Mouse (Mus musculus): Measurements from ENCODE around the gene Agrp. TPM values are rescaled to one million over a fixed set of nuclear protein-coding genes. Genes with fewer than 3 reads are reported as not detected.

Agrp gene
- polyA plus RNA-seq, 1 experiment, result not detected

DNA sequence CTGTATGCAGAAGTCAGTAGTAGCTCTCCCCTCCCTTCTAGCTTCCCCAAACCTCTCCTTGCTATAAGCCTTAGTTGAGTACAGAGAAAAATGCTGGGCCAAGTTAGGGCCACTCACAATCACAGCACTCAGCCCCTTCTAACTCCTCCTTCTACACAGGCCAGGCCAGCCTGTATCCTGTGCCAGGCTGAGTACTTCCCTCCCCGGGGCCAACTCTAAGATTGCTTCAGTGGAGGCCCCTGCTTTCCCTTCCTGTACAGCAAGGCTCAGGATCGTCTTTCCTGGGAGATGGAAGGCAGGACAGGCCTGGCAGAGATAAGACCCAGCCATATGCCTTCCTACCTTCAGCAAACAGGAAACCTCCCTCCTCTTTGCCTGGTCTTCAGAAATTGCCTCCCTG, 103.8 kb downstream of the Agrp start:
- no peaks in the 10 kb centered on the region for H3K9me3 ChIP-seq (replicated peaks; ENCODE audit: control insufficient read depth, insufficient read depth, low read length, poor library complexity, severe bottlenecking)

DNA sequence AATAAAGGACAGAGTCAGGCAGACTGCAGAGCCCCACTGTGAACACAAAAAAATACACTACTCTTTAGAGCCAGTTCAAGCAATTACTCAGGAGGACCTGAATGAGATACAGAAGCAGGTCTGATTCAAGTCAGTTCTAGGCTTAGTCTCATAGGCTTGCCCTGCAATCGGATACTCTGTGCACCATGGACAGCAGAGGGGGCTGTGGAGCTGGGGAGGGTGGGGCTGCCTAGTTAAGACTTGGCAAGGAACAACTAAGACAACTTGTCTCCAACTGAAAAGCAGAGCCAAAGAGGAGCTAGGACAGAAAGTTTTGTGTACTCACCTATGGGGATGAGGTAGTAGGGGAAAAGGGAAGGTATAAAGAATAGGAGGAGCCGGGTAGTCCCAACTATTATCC, 105.4 kb downstream of the Agrp start:
- no peak for TF ChIP-seq POLR2A (IDR thresholded peaks at IDR 0.05; ENCODE audit: insufficient read depth, low read length)
- TF ChIP-seq CTCF (IDR thresholded peaks at IDR 0.05; ENCODE audit: low read depth, low read length), result peak; percentile 78
- H3K4me3 ChIP-seq (ENCODE audit: low read depth, low read length), result no peak overlapping the region
- H3K9me3 ChIP-seq (replicated peaks; ENCODE audit: control insufficient read depth, insufficient read depth, low read length, poor library complexity, severe bottlenecking), result no peaks in the 10 kb centered on the region
- H3K27ac ChIP-seq (ENCODE audit: insufficient read depth, low read length), result no peak overlapping the region
- no peaks in the 10 kb centered on the region for H3K4me1 ChIP-seq (ENCODE audit: control insufficient read depth, insufficient read depth, low read length)
- H3K9ac ChIP-seq (ENCODE audit: low read depth, poor library complexity, severe bottlenecking), result no peak overlapping the region
- no peaks in the 10 kb centered on the region for H3K36me3 ChIP-seq (ENCODE audit: control insufficient read depth, insufficient read depth, low read length, poor library complexity, severe bottlenecking)
- no peaks in the 10 kb centered on the region for H3K27me3 ChIP-seq (ENCODE audit: control insufficient read depth, insufficient read depth, low read length, poor library complexity, severe bottlenecking)

More for the DNA sequence above, 103.8 kb downstream of the Agrp start:
- H3K36me3 ChIP-seq (ENCODE audit: control insufficient read depth, insufficient read depth, low read length, poor library complexity, severe bottlenecking), result peaks cover 7% of the 10 kb centered on the region
- no peaks in the 10 kb centered on the region for H3K27me3 ChIP-seq (ENCODE audit: control insufficient read depth, insufficient read depth, low read length, poor library complexity, severe bottlenecking)
- H3K4me3 ChIP-seq (ENCODE audit: low read depth, low read length), result no peak overlapping the region
- H3K4me1 ChIP-seq (ENCODE audit: control insufficient read depth, insufficient read depth, low read length), result no peaks in the 10 kb centered on the region
- H3K27ac ChIP-seq (ENCODE audit: insufficient read depth, low read length), result no peak overlapping the region
- H3K9ac ChIP-seq (ENCODE audit: low read depth, poor library complexity, severe bottlenecking), result no peak overlapping the region
- no peak for TF ChIP-seq CTCF (IDR thresholded peaks at IDR 0.05; ENCODE audit: low read depth, low read length)
- TF ChIP-seq POLR2A (IDR thresholded peaks at IDR 0.05; ENCODE audit: insufficient read depth, low read length), result no peak
- TF ChIP-seq EP300 (IDR thresholded peaks at IDR 0.05; ENCODE audit: insufficient read depth, low read depth, low read length), result no peak

DNA sequence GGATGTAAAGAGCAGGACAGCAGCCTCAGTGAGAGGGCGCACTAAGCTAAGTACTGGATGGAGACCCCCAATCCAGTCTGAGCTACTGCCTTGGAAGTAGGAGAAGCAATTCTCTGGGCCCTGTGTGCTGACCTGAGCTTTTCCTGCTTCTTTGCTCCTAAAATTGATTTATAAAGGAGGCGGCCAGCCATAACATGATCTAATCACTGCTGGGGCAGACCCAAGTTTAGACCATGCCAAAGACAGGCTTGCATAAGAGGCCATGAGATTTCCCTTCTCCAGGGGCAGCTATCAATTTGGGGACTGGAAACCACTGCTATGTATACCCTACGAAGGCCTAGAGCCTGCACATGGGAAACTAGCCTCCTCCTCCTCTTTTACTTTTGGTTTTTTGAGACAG, 107.9 kb downstream of the Agrp start:
- no peak overlapping the region for H3K4me3 ChIP-seq (ENCODE audit: low read depth, low read length)
- H3K9me3 ChIP-seq (replicated peaks; ENCODE audit: control insufficient read depth, insufficient read depth, low read length, poor library complexity, severe bottlenecking), result no peaks in the 10 kb centered on the region
- H3K27ac ChIP-seq (ENCODE audit: insufficient read depth, low read length), result no peak overlapping the region
- no peaks in the 10 kb centered on the region for H3K36me3 ChIP-seq (ENCODE audit: control insufficient read depth, insufficient read depth, low read length, poor library complexity, severe bottlenecking)
- no peak overlapping the region for H3K9ac ChIP-seq (ENCODE audit: low read depth, poor library complexity, severe bottlenecking)
- H3K4me1 ChIP-seq (ENCODE audit: control insufficient read depth, insufficient read depth, low read length), result no peaks in the 10 kb centered on the region
- H3K27me3 ChIP-seq (ENCODE audit: control insufficient read depth, insufficient read depth, low read length, poor library complexity, severe bottlenecking), result no peaks in the 10 kb centered on the region
- TF ChIP-seq EP300 (IDR thresholded peaks at IDR 0.05; ENCODE audit: insufficient read depth, low read depth, low read length) (no peak), CTCF (IDR thresholded peaks at IDR 0.05; ENCODE audit: low read depth, low read length) (no peak), POLR2A (IDR thresholded peaks at IDR 0.05; ENCODE audit: insufficient read depth, low read length) (no peak)

- Histone ChIP-seq H3K36me3 (ENCODE audit: control insufficient read depth, insufficient read depth, low read length, poor library complexity, severe bottlenecking) (no peaks in the 10 kb centered on the region), H3K9ac (ENCODE audit: low read depth, poor library complexity, severe bottlenecking) (no peak overlapping the region), H3K27me3 (ENCODE audit: control insufficient read depth, insufficient read depth, low read length, poor library complexity, severe bottlenecking) (no peaks in the 10 kb centered on the region), H3K9me3 (replicated peaks; ENCODE audit: control insufficient read depth, insufficient read depth, low read length, poor library complexity, severe bottlenecking) (no peaks in the 10 kb centered on the region), H3K27ac (ENCODE audit: insufficient read depth, low read length) (no peak overlapping the region), H3K4me3 (ENCODE audit: low read depth, low read length) (no peak overlapping the region), H3K4me1 (ENCODE audit: control insufficient read depth, insufficient read depth, low read length) (no peaks in the 10 kb centered on the region)
- TF ChIP-seq EP300 (IDR thresholded peaks at IDR 0.05; ENCODE audit: insufficient read depth, low read depth, low read length) (no peak), CTCF (IDR thresholded peaks at IDR 0.05; ENCODE audit: low read depth, low read length) (no peak), POLR2A (IDR thresholded peaks at IDR 0.05; ENCODE audit: insufficient read depth, low read length) (no peak)
These were observed 109.0 kb downstream of the Agrp start for GRCm38 (mm10) chr8:105528206-105528605.

DNA sequence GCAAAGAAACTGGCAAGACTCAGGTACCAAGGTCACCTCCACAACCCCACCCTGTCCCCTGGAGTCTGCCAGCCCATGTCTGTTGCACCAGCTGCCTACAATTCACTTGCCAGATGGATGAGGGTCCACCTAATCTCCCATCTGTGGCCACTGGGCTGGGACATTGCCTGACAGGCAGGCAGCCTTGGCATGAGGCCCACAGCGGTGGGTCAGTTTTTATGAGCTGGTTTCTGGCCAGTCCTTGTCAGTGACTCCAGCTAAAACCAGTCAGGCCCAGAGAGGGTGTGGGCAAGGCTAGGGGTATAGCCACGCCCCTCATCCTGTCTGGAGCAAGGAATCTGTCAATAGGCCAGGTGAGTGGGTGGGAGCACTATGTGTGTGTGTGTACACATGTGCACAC, 110.1 kb downstream of the Agrp start:
- H3K36me3 ChIP-seq (ENCODE audit: control insufficient read depth, insufficient read depth, low read length, poor library complexity, severe bottlenecking), result no peaks in the 10 kb centered on the region
- TF ChIP-seq CTCF (IDR thresholded peaks at IDR 0.05; ENCODE audit: low read depth, low read length) (no peak), POLR2A (IDR thresholded peaks at IDR 0.05; ENCODE audit: insufficient read depth, low read length) (no peak), EP300 (IDR thresholded peaks at IDR 0.05; ENCODE audit: insufficient read depth, low read depth, low read length) (no peak)

DNA sequence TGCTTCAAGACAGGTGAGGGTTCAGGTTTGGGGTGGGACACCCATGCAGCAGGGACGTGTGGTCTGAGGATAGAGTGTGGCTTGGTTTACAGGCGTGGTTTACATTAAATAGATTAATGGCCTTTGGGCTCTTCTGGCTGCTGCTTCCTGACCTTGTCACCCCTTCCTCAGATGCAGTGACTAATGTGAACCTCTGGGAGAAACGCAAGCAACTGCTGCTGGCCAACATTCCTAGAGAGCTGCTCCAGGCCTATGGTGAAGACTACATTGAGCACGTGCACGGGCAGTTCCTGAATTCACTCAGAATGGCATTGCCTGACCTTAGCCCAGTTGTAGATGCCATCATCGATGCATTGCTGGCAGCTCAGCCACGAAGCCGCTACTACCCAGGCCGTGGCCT, 114.3 kb downstream of the Agrp start:
- H3K27me3 ChIP-seq (ENCODE audit: control insufficient read depth, insufficient read depth, low read length, poor library complexity, severe bottlenecking), result no peaks in the 10 kb centered on the region; the same call in 1 of the 2 replicates
- H3K9ac ChIP-seq (ENCODE audit: low read depth, poor library complexity, severe bottlenecking), result no peak overlapping the region
- H3K9me3 ChIP-seq (replicated peaks; ENCODE audit: control insufficient read depth, insufficient read depth, low read length, poor library complexity, severe bottlenecking), result no peaks in the 10 kb centered on the region
- no peak overlapping the region for H3K27ac ChIP-seq (ENCODE audit: insufficient read depth, low read length)
- H3K36me3 ChIP-seq (ENCODE audit: control insufficient read depth, insufficient read depth, low read length, poor library complexity, severe bottlenecking), result no peaks in the 10 kb centered on the region
- no peak overlapping the region for H3K4me3 ChIP-seq (ENCODE audit: low read depth, low read length)
- H3K4me1 ChIP-seq (ENCODE audit: control insufficient read depth, insufficient read depth, low read length), result no peaks in the 10 kb centered on the region
- TF ChIP-seq POLR2A (IDR thresholded peaks at IDR 0.05; ENCODE audit: insufficient read depth, low read length) (no peak), CTCF (IDR thresholded peaks at IDR 0.05; ENCODE audit: low read depth, low read length) (no peak), EP300 (IDR thresholded peaks at IDR 0.05; ENCODE audit: insufficient read depth, low read depth, low read length) (no peak)

More for the DNA sequence above, 110.1 kb downstream of the Agrp start:
- H3K4me3 ChIP-seq (ENCODE audit: low read depth, low read length), result no peak overlapping the region
- H3K27me3 ChIP-seq (ENCODE audit: control insufficient read depth, insufficient read depth, low read length, poor library complexity, severe bottlenecking), result no peaks in the 10 kb centered on the region
- H3K9me3 ChIP-seq (replicated peaks; ENCODE audit: control insufficient read depth, insufficient read depth, low read length, poor library complexity, severe bottlenecking), result no peaks in the 10 kb centered on the region
- no peak overlapping the region for H3K27ac ChIP-seq (ENCODE audit: insufficient read depth, low read length)
- H3K9ac ChIP-seq (ENCODE audit: low read depth, poor library complexity, severe bottlenecking), result no peak overlapping the region
- no peaks in the 10 kb centered on the region for H3K4me1 ChIP-seq (ENCODE audit: control insufficient read depth, insufficient read depth, low read length)
